Mouse (Mus musculus) ES-Bruce4 (cell line): ENCODE measurements around the gene Adcy6. TPM values are rescaled to one million over a fixed set of nuclear protein-coding genes. Genes with fewer than 3 reads are reported as not detected.
"Not testable (repeated sequence)": the region's sequence is repeated elsewhere in the genome, so short reads cannot be mapped to it uniquely, and the experiment has no call there.

ENCODE experiments used
- H3K27ac ChIP-seq: 2 replicates; pipeline ENCODE4 v1.5.1; 2012; ENCODE audit warnings: low read length, inconsistent platforms; ENCODE audit not compliant: insufficient read depth
- H3K27me3 ChIP-seq: 2 replicates; pipeline ENCODE4 v1.6.1; 2012; ENCODE audit warnings: mild to moderate bottlenecking, low read length, inconsistent platforms; ENCODE audit not compliant: control insufficient read depth, poor library complexity, insufficient read depth, severe bottlenecking
- H3K36me3 ChIP-seq: 2 replicates; pipeline ENCODE4 v1.6.1; 2012; ENCODE audit warnings: inconsistent platforms, mild to moderate bottlenecking, low read length, moderate library complexity; ENCODE audit not compliant: control insufficient read depth, poor library complexity, insufficient read depth, severe bottlenecking
- H3K4me1 ChIP-seq: one replicate; pipeline ENCODE4 v1.8.1; 2011; ENCODE audit warnings: low read length; ENCODE audit not compliant: control insufficient read depth, insufficient read depth
- H3K4me3 ChIP-seq: 2 replicates; pipeline ENCODE4 v1.5.1; 2011; ENCODE audit warnings: low read depth, mild to moderate bottlenecking, low read length
- H3K9ac ChIP-seq: 2 replicates; pipeline ENCODE4 v1.6.1; 2012; ENCODE audit warnings: low read depth, mild to moderate bottlenecking, inconsistent platforms; ENCODE audit not compliant: poor library complexity, severe bottlenecking
- H3K9me3 ChIP-seq: replicated peaks from 2 replicates; pipeline ENCODE4 v1.6.1; 2012; ENCODE audit warnings: mild to moderate bottlenecking, low read length, inconsistent platforms; ENCODE audit not compliant: control insufficient read depth, poor library complexity, insufficient read depth, severe bottlenecking
- CTCF ChIP-seq: IDR thresholded peaks from one replicate; pipeline ENCODE4 v1.8.1; 2011; ENCODE audit warnings: low read depth, low read length
- EP300 ChIP-seq: IDR thresholded peaks from 2 replicates; pipeline ENCODE4 v1.6.1; 2011; ENCODE audit warnings: low read depth, low read length; ENCODE audit not compliant: insufficient read depth
- POLR2A ChIP-seq: IDR thresholded peaks from one replicate; pipeline ENCODE4 v1.8.1; 2011; ENCODE audit warnings: low read length; ENCODE audit not compliant: insufficient read depth
- polyA plus RNA-seq: library from polyadenylated mRNA; stranded (reverse); fragments of >200 nt; gene quantifications from 2 replicates; pipeline ENCODE4 v1.2.4, GENCODE M21; 2011; ENCODE audit warnings: low read depth; ENCODE audit not compliant: missing spikeins, insufficient read depth, insufficient read length

The Adcy6 gene
- polyA plus RNA-seq, 1 experiment: 12.5 TPM

DNA sequence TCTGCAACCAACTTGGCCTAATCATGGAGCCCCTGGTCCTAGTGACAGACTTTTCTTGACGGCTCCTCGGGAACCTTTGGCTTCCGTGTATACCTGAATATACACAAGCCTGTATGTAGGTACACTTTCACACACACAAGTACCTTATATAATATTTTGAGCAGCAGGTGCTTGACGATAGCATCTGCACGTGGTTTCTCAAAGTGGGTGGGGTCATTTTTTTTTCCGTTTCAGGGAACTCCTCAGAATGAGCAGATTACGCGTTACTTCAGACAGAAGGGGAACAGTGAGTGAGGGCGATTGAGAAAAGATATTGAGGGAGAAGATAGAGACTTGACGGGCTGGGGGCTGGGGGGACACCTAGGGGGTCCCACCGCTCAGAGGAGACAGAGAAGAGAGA lies 22.1 kb downstream of the Adcy6 start:
- peaks cover 2% of the 10 kb centered on the region for H3K4me1 ChIP-seq
- H3K27me3 ChIP-seq: no peaks in the 10 kb centered on the region
- TF ChIP-seq EP300 (no peak), CTCF (no peak), POLR2A (no peak)
- H3K27ac ChIP-seq: no peak overlapping the region
- no peak overlapping the region for H3K4me3 ChIP-seq
- H3K9me3 ChIP-seq: no peaks in the 10 kb centered on the region
- H3K36me3 ChIP-seq: no peaks in the 10 kb centered on the region
- H3K9ac ChIP-seq: no peak overlapping the region

DNA sequence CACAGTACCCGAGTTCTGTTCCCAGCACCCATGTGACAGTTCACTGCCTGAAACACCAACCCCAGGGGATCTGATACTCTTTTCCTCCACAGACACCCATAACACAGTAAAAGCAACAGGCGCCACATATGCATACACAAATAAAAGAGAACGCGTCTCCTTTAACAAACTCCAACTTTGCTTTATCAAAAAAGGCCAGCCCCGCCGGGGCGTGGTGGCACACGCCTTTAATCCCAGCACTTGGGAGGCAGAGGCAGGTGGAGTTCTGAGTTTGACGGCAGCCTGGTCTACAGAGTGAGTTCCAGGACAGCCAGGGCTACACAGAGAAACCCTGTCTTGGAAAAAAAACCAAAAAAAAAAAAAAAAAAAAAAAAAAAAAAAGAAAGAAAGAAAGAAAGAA lies 23.7 kb downstream of the Adcy6 start:
- not testable (repeated sequence) for H3K36me3 ChIP-seq, H3K4me1 ChIP-seq, H3K27me3 ChIP-seq, H3K9me3 ChIP-seq, H3K9ac ChIP-seq
- Histone ChIP-seq H3K4me3 (peak overlapping the region; percentile 15; the same call in 1 of the 2 replicates), H3K27ac (peak overlapping the region; percentile 76; the same call in 1 of the 2 replicates)

DNA sequence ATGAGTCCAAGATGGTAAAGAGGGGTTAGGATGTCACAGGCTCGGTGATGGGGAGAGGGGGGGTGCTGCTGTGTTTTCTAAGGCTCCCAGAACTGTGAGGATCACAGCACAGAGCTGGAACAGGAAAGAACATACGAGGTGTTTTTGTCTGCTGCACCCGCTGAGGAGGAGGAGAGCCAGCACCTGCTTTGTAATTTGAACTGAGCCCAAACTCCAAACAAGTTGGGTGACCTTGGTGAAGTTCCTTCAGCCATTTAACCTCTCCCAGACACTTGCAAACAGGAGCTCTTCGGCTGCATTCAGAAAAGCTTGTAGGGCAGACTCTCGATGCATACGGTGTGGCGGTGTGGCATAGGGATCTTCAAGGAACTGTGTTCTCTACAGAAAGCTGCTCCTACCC lies 24.5 kb downstream of the Adcy6 start:
- peak overlapping the region; percentile 76 for H3K27ac ChIP-seq
- H3K4me1 ChIP-seq: peaks cover 2% of the 10 kb centered on the region
- no peaks in the 10 kb centered on the region for H3K9me3 ChIP-seq
- H3K36me3 ChIP-seq: no peaks in the 10 kb centered on the region
- H3K4me3 ChIP-seq: peak overlapping the region; percentile 15
- peak overlapping the region; percentile 35; the same call in 1 of the 2 replicates for H3K9ac ChIP-seq
- H3K27me3 ChIP-seq: no peaks in the 10 kb centered on the region
- TF ChIP-seq EP300 (0 out of 2 replicates have a peak, but pooled peaks have one; percentile 54), CTCF (no peak)

DNA sequence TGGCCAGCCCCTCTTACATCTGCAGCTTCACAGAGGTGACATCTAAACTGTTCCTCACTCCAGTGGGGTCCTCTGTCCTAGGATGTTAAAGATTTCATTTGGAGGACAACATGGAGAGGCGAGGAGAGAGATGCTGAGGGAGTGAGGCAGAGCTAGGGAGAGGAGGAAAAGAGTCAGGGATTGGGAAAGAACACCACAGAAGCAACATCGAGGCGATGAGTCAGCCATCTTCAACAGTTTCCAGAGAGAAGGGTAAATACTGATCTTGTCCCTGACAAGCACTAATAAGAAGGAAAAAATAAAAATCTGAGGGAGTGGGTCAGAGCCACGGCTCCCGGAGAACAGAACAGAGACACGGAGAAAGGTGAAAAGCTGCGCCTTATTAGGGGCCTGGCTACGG lies 26.9 kb downstream of the Adcy6 start:
- H3K36me3 ChIP-seq: no peaks in the 10 kb centered on the region
- no peak overlapping the region for H3K27ac ChIP-seq
- no peaks in the 10 kb centered on the region for H3K9me3 ChIP-seq
- no peak overlapping the region for H3K4me3 ChIP-seq
- TF ChIP-seq CTCF (no peak), EP300 (no peak), POLR2A (no peak)
- no peaks in the 10 kb centered on the region for H3K27me3 ChIP-seq
- H3K4me1 ChIP-seq: peaks cover 2% of the 10 kb centered on the region
- H3K9ac ChIP-seq: no peak overlapping the region

DNA sequence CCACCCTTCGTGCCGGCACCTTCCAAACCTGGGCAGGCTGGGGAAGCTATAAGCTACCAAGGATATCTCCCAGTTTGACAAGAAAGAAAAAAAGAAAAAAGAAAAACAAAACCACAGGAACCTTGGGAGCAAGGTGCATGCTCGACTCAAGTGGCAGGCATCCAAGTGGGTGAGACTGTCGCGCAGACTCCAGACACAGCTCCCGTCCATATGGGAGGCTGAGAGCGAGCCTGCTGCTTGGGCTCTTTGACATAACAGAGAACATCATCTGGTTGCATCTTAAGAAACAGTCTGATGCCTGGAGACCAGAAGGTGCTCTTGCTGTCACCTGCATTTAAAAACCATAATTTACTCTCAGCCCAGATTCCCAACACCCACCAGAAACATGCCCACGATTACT lies 27.5 kb downstream of the Adcy6 start:
- TF ChIP-seq POLR2A (no peak), CTCF (no peak)
- H3K9ac ChIP-seq: no peak overlapping the region

DNA sequence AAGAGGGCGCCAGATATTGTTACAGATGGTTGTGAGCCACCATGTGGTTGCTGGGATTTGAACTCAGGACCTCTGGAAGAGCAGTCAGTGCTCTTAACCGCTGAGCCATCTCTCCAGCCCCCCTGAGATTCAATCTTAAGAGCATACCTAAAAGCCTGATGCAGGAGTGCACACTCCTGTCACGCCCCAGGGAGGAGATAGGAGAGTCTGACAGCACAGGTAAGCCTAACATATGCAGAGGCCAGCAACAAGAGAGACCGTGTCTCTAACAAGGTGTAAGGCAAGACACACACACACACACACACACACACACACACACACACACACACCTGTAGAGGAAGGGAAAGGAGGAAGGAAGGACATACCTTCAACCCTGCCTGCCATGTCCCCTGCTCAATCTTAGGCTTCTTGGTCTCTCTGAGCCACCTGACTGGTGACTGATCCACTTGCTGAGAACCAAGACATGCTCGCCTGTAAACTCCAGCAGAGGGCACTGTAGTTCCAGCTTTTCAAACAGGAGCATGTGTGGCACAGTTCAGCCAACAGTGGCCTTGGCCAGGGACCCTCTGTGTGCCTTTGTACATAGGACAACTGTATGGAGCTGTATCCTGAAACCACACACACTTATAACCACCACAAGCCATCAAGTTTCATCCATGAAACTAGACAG lies 29.9 kb downstream of the Adcy6 start:
- no peak overlapping the region for H3K27ac ChIP-seq
- H3K9ac ChIP-seq: no peak overlapping the region
- TF ChIP-seq EP300 (no peak), POLR2A (no peak), CTCF (peak; percentile 85)
- no peaks in the 10 kb centered on the region for H3K9me3 ChIP-seq
- H3K4me1 ChIP-seq: peaks cover 2% of the 10 kb centered on the region
- no peaks in the 10 kb centered on the region for H3K27me3 ChIP-seq
- H3K36me3 ChIP-seq: no peaks in the 10 kb centered on the region
- H3K4me3 ChIP-seq: no peak overlapping the region

More for the DNA sequence above, 27.5 kb downstream of the Adcy6 start:
- H3K36me3 ChIP-seq: no peaks in the 10 kb centered on the region
- H3K27me3 ChIP-seq: no peaks in the 10 kb centered on the region
- H3K9me3 ChIP-seq: no peaks in the 10 kb centered on the region
- no peak overlapping the region for H3K4me3 ChIP-seq
- H3K27ac ChIP-seq: no peak overlapping the region
- peaks cover 2% of the 10 kb centered on the region for H3K4me1 ChIP-seq
